Mouse (Mus musculus) kidney, postnatal 0 days (tissue): ENCODE measurements around the gene Ccdc13. TPM values are rescaled to one million over a fixed set of nuclear protein-coding genes. Genes with fewer than 3 reads are reported as not detected.

ENCODE experiments used
- ATAC-seq: fragments of 200-750 bp; cut with Nextera tagmentation; replicated peaks from 2 replicates; pipeline ENCODE4 v1.8.0; 2017; ENCODE audit warnings: low read depth, moderate number of reproducible peaks, moderate TSS enrichment, moderate library complexity; ENCODE audit not compliant: low FRiP score
- DNase-seq: peaks from one replicate; pipeline ENCODE4 v3.0.0-alpha.2; 2016; ENCODE audit warnings: low spot score
- H3K27ac ChIP-seq: fragments of 300-500 bp; sonication (generic); 2 replicates; pipeline ENCODE4 v1.5.1; 2014; ENCODE audit warnings: mild to moderate bottlenecking
- H3K27me3 ChIP-seq: fragments of 300-500 bp; sonication (generic); 2 replicates; pipeline ENCODE4 v1.6.1; 2014; ENCODE audit warnings: low read length, mixed read lengths; ENCODE audit not compliant: insufficient read depth
- H3K36me3 ChIP-seq: fragments of 300-500 bp; sonication (generic); 2 replicates; pipeline ENCODE4 v1.6.1; 2014; ENCODE audit warnings: low read length, mixed read lengths; ENCODE audit not compliant: insufficient read depth
- H3K4me1 ChIP-seq: fragments of 300-500 bp; sonication (generic); replicated peaks from 2 replicates; pipeline ENCODE4 v1.6.1; 2014; ENCODE audit warnings: antibody characterized with exemption, low read length, mixed read lengths; ENCODE audit not compliant: insufficient read depth
- H3K4me2 ChIP-seq: fragments of 300-500 bp; sonication (generic); 2 replicates; pipeline ENCODE4 v1.6.1; 2014; ENCODE audit warnings: mild to moderate bottlenecking, low read length, moderate library complexity, mixed read lengths
- H3K4me3 ChIP-seq: fragments of 300-500 bp; sonication (generic); replicated peaks from 2 replicates; pipeline ENCODE4 v1.5.1; 2014; ENCODE audit warnings: low read depth, low read length
- H3K9ac ChIP-seq: fragments of 300-500 bp; sonication (generic); 2 replicates; pipeline ENCODE4 v1.6.1; 2014; ENCODE audit warnings: low read depth, low read length
- H3K9me3 ChIP-seq: fragments of 300-500 bp; sonication (generic); replicated peaks from 2 replicates; pipeline ENCODE4 v1.6.1; 2016; ENCODE audit warnings: low read length, inconsistent platforms, mixed read lengths
- CTCF ChIP-seq: IDR thresholded peaks from 2 replicates; pipeline ENCODE4 v1.5.1; 2016; ENCODE audit warnings: antibody characterized with exemption, low read depth, mild to moderate bottlenecking, moderate library complexity
- WGBS: fragments of 180-500 bp; shearing (Covaris S2); extraction: QIAGEN DNeasy Blood & Tissue Kit; methylation state at CpG from one replicate; pipeline ENCODE4 v1.1.7; 2014; 5-methylcytosine and 5-hydroxymethylcytosine counted together
- polyA plus RNA-seq: library from polyadenylated mRNA; unstranded; fragments of >200 nt; fragmentation: Nextera tagmentation; extraction: Ambion mirVana; gene quantifications from 2 replicates; pipeline ENCODE4 v1.2.1, GENCODE M21; 2015

Gene Ccdc13
- polyA plus RNA-seq, 1 experiment from 2014 or later = 0.25 TPM

DNA sequence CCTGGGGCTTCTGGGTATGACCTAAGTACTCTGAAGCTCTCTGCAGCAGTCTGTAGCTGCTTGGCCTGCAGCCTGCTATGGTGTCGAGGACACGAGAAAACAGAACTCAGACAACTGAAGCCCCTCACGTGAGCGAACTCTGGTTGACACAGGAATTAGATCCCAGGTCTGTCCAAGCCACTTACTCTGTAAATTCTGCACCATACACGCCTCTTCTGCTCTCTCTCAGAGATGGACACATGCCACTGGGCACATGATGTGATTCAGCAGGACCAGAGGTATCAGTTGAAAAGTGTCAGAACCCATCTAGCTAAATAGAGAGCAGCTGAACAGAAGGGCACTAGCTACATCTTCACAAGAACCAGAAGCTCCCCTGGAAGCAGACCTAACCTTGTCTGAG is 66.8 kb downstream of the Ccdc13 start:
- ATAC-seq = no peak
- 43% methylated on average over 5 of the region's 5 CpGs for WGBS

DNA sequence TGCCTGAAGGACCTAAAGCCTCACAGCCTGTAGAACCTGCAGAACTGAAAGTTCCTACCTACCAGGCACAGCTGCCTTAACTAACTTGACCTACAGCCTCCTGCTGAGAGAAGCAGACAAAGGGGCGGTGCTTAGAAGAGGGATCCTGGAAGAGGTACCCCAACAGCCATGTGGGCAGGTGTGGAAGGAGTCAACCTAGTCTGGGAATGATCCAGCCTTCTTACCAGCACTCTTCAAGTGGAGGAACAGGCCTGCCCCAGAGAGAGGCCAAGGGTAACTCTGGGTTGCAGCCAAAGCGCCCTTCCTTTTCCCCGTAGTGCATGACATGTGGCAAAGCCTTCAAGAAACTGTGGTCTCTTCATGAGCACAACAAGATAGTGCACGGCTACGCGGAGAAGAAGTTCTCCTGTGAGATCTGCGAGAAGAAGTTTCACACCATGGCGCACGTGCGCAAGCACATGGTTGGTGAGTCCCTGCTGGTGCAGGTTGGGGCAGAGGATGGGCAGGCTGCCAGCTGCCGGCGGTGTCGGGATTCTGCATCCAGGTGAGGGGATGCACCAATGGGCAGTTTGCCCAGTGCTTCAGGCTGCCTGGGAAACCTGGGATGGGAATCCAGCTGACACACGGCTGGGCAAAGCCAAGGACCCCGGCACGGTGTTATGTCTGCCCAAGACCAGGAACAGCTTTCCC is 74.0 kb downstream of the Ccdc13 start:
- Histone ChIP-seq H3K4me1 (no peaks in the 10 kb centered on the region), H3K9ac (no peak overlapping the region), H3K9me3 (no peaks in the 10 kb centered on the region), H3K4me2 (no peak overlapping the region), H3K36me3 (peaks cover 25% of the 10 kb centered on the region), H3K27me3 (no peaks in the 10 kb centered on the region), H3K4me3 (no peak overlapping the region), H3K27ac (no peak overlapping the region)
- WGBS = 90% methylated on average over 16 of the region's 16 CpGs
- TF ChIP-seq CTCF = no peak
- ATAC-seq = no peak
- no peak for DNase-seq

More for the DNA sequence above, 66.8 kb downstream of the Ccdc13 start:
- Histone ChIP-seq H3K4me2 (no peak overlapping the region), H3K4me1 (no peaks in the 10 kb centered on the region), H3K4me3 (no peak overlapping the region), H3K9ac (no peak overlapping the region), H3K27ac (no peak overlapping the region), H3K36me3 (no peaks in the 10 kb centered on the region), H3K9me3 (no peaks in the 10 kb centered on the region), H3K27me3 (peaks cover 10% of the 10 kb centered on the region)
- DNase-seq = no peak
- no peak for TF ChIP-seq CTCF

DNA sequence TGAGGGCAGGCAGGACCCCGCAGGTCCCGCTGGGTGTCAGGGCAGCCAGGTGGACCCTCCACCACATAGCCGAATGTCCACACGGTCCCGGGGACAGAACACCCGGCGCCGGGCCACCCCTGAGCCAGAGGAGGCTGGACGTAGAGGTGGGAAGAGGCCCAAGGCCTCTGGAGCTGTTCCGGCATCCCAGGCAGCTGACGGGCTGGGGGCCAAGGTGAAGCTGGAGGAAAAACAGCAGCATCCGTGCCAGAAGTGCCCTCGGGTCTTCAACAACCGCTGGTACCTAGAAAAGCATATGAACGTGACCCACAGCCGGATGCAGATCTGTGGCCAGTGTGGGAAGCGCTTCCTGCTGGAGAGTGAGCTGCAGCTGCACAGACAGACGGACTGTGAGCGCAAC is 75.5 kb downstream of the Ccdc13 start:
- Histone ChIP-seq H3K4me2 (no peak overlapping the region), H3K4me3 (no peak overlapping the region), H3K9ac (no peak overlapping the region), H3K36me3 (peaks cover 25% of the 10 kb centered on the region), H3K9me3 (no peaks in the 10 kb centered on the region), H3K27ac (no peak overlapping the region), H3K27me3 (no peaks in the 10 kb centered on the region), H3K4me1 (0 out of 2 replicates have a peak, but pooled peaks cover 5% of the 10 kb centered on the region)
- no peak for TF ChIP-seq CTCF
- no peak for DNase-seq
- 86% methylated on average over 19 of the region's 19 CpGs for WGBS
- ATAC-seq = no peak

DNA sequence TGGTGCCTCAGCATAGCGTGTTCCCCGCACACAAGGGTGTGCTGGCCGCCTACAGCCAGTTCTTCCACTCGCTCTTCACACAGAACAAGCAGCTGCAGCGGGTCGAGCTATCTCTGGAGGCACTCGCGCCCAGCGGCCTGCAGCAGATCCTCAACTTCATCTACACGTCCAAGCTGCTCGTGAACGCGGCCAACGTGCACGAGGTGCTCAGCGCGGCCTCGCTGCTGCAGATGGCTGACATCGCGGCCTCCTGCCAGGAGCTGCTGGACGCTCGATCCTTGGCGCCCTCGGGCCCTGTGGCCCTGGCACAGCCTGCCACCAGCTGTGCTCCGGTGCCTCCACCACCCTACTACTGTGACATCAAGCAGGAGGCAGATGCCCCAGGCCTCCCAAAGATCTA is 76.5 kb downstream of the Ccdc13 start:
- 87% methylated on average over 25 of the region's 25 CpGs for WGBS
- no peak for TF ChIP-seq CTCF

DNA sequence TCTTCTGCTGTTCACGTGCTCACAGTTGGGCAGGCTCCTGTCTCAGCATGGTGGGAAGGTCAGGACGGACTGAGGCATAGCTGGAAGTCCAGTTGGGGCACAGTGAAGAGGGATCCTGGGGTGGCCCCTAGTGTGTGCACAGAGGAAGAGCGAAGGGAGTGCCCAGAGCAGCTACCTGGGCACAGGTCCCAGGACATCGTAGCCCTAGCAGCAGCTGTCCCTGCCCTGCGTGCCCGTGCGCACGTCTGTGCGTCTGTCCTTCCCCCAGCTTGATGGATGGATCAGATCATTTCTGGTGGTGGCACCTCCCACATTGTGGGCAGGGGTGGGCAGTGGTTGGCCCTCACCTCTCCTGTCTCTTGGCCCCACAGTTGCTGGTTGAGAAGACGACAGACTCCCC is 77.0 kb downstream of the Ccdc13 start:
- 0 out of 2 replicates have a peak, but pooled peaks cover 10% of the 10 kb centered on the region for H3K4me1 ChIP-seq
- H3K36me3 ChIP-seq = peaks cover 25% of the 10 kb centered on the region
- H3K9me3 ChIP-seq = no peaks in the 10 kb centered on the region
- WGBS = 86% methylated on average over 10 of the region's 10 CpGs
- no peak overlapping the region for H3K4me2 ChIP-seq
- H3K9ac ChIP-seq = no peak overlapping the region
- ATAC-seq (no peak), DNase-seq (no peak)
- no peak overlapping the region for H3K27ac ChIP-seq
- no peak for TF ChIP-seq CTCF
- no peak overlapping the region for H3K4me3 ChIP-seq
- no peaks in the 10 kb centered on the region for H3K27me3 ChIP-seq

More for the DNA sequence above, 76.5 kb downstream of the Ccdc13 start:
- no peak overlapping the region for H3K27ac ChIP-seq
- H3K9ac ChIP-seq = no peak overlapping the region
- no peaks in the 10 kb centered on the region for H3K27me3 ChIP-seq
- no peak overlapping the region for H3K4me2 ChIP-seq
- 0 out of 2 replicates have a peak, but pooled peaks cover 10% of the 10 kb centered on the region for H3K4me1 ChIP-seq
- H3K36me3 ChIP-seq = peaks cover 25% of the 10 kb centered on the region
- no peak for ATAC-seq
- H3K9me3 ChIP-seq = no peaks in the 10 kb centered on the region
- DNase-seq = no peak
- H3K4me3 ChIP-seq = no peak overlapping the region

DNA sequence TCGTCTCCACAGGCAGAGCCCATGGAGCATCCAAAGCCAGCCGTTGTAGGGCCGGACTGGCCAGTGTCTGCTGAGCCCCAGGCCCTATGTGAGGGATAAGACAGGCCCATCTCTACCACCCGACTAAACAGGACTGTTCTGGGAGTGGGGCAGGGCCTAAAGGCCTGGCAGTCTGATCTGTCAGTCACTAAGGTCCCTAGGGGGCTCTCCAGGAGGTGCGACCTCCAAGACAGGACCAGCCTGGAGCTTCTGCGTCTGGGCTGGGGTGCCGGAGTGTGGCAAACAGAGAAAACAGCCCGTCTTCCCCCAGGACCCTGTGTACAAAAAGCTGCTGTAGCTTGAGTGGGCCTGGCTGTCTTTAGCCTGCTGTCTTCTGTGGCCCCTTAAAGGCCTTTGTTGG is 77.5 kb downstream of the Ccdc13 start:
- Histone ChIP-seq H3K27me3 (no peaks in the 10 kb centered on the region), H3K27ac (no peak overlapping the region), H3K4me2 (no peak overlapping the region), H3K4me3 (no peak overlapping the region), H3K4me1 (0 out of 2 replicates have a peak, but pooled peaks cover 10% of the 10 kb centered on the region), H3K36me3 (peaks cover 23% of the 10 kb centered on the region), H3K9me3 (no peaks in the 10 kb centered on the region), H3K9ac (no peak overlapping the region)
- DNase-seq = no peak
- ATAC-seq = no peak
- 69% methylated on average over 8 of the region's 8 CpGs for WGBS
- no peak for TF ChIP-seq CTCF
